Mouse (Mus musculus) cerebellum, adult 11-12 months (tissue): ENCODE measurements around the gene Rps17.

Experiments used
- DNase-seq: peaks from one replicate; pipeline ENCODE4 v3.0.0; 2022

The Rps17 gene

GRCm38 (mm10) chr7:81344544-81345446, at the start of gene Rps17:
Gene Rps17, minus strand, starts transcription at chr7:81345254.
- DNase-seq, result peak; percentile 94

GRCm38 (mm10) chr7:81379363-81379762, 34.3 kb upstream of the Rps17 start:
- DNase-seq, result no peak

- DNase-seq, result peak; percentile 40
Observed at GRCm38 (mm10) chr7:81372337-81372920, 27.4 kb upstream of the Rps17 start.

- DNase-seq, result no peak
Observed at GRCm38 (mm10) chr7:81371811-81372210, 26.8 kb upstream of the Rps17 start.

- no peak for DNase-seq
Observed at GRCm38 (mm10) chr7:81369724-81370123, 24.7 kb upstream of the Rps17 start.

GRCm38 (mm10) chr7:81367946-81368345, 22.9 kb upstream of the Rps17 start:
- no peak for DNase-seq

GRCm38 (mm10) chr7:81356975-81357374, 11.9 kb upstream of the Rps17 start:
- DNase-seq, result no peak

- DNase-seq, result no peak
Observed at GRCm38 (mm10) chr7:81356360-81356759, 11.3 kb upstream of the Rps17 start.

GRCm38 (mm10) chr7:81355746-81356145, 10.7 kb upstream of the Rps17 start:
- no peak for DNase-seq

GRCm38 (mm10) chr7:81351826-81352225, 6.8 kb upstream of the Rps17 start:
- DNase-seq, result no peak

GRCm38 (mm10) chr7:81348206-81348605, 3.2 kb upstream of the Rps17 start:
- DNase-seq, result no peak

GRCm38 (mm10) chr7:81345447-81346170, 555 bp upstream of the Rps17 start:
- DNase-seq, result no peak

GRCm38 (mm10) chr7:81343831-81344230, 1.2 kb downstream of the Rps17 start:
- no peak for DNase-seq

- DNase-seq, result no peak
Observed at GRCm38 (mm10) chr7:81343316-81343715, 1.7 kb downstream of the Rps17 start.

- DNase-seq, result no peak
Observed at GRCm38 (mm10) chr7:81342356-81343094, 2.5 kb downstream of the Rps17 start.

GRCm38 (mm10) chr7:81341563-81341962, 3.5 kb downstream of the Rps17 start:
- no peak for DNase-seq

- DNase-seq, result no peak
Observed at GRCm38 (mm10) chr7:81339783-81340182, 5.3 kb downstream of the Rps17 start.

GRCm38 (mm10) chr7:81338522-81338873, 6.6 kb downstream of the Rps17 start:
- DNase-seq, result no peak

- DNase-seq, result no peak
Observed at GRCm38 (mm10) chr7:81337785-81338521, 7.1 kb downstream of the Rps17 start.

- no peak for DNase-seq
Observed at GRCm38 (mm10) chr7:81336432-81336786, 8.6 kb downstream of the Rps17 start.

GRCm38 (mm10) chr7:81335705-81336431, 9.2 kb downstream of the Rps17 start:
- DNase-seq, result no peak

GRCm38 (mm10) chr7:81331851-81332250, 13.2 kb downstream of the Rps17 start:
- DNase-seq, result no peak
